Mouse (Mus musculus) small intestine, adult 2 months (tissue): ENCODE measurements around the gene Prdm2. TPM values are rescaled to one million over a fixed set of nuclear protein-coding genes. Genes with fewer than 3 reads are reported as not detected.

ENCODE experiments used
- H3K27ac ChIP-seq: fragments of 200-500 bp; 2 replicates; pipeline ENCODE4 v1.5.1; 2012; ENCODE audit warnings: low read depth, low read length, control low read depth, inconsistent platforms; ENCODE audit not compliant: insufficient read depth
- H3K27me3 ChIP-seq: fragments of 200-500 bp; 2 replicates; pipeline ENCODE4 v1.6.1; 2012; ENCODE audit warnings: mild to moderate bottlenecking, moderate library complexity, low read length, inconsistent platforms; ENCODE audit not compliant: control insufficient read depth, insufficient read depth
- H3K36me3 ChIP-seq: fragments of 200-500 bp; 2 replicates; pipeline ENCODE4 v1.6.1; 2012; ENCODE audit warnings: mild to moderate bottlenecking, low read length, control low read depth, inconsistent platforms; ENCODE audit not compliant: control insufficient read depth, insufficient read depth
- H3K4me1 ChIP-seq: fragments of 200-500 bp; 2 replicates; pipeline ENCODE4 v1.6.1; 2012; ENCODE audit warnings: low read length, inconsistent platforms, mixed read lengths; ENCODE audit not compliant: control insufficient read depth, insufficient read depth, insufficient read length
- H3K4me3 ChIP-seq: fragments of 200-500 bp; 2 replicates; pipeline ENCODE4 v1.5.1; 2012; ENCODE audit warnings: low read depth, mild to moderate bottlenecking, control low read depth, inconsistent platforms, low read length, moderate library complexity
- CTCF ChIP-seq: fragments of 200-500 bp; IDR thresholded peaks from 2 replicates; pipeline ENCODE4 v1.5.1; 2012; ENCODE audit warnings: low read depth, mild to moderate bottlenecking, control low read depth, inconsistent platforms, low read length, moderate library complexity, mixed read lengths; ENCODE audit not compliant: insufficient replicate concordance, insufficient read length; ENCODE audit errors: extremely low read depth
- POLR2A ChIP-seq: fragments of 200-500 bp; IDR thresholded peaks from 2 replicates; pipeline ENCODE4 v1.6.1; 2012; ENCODE audit warnings: low read depth, mild to moderate bottlenecking, control low read depth, inconsistent platforms, low read length, moderate library complexity
- WGBS: fragments of 180-500 bp; shearing (Covaris S2); methylation state at CpG from one replicate; pipeline ENCODE4 v1.1.7; 2018; 5-methylcytosine and 5-hydroxymethylcytosine counted together
- polyA plus RNA-seq: library from polyadenylated mRNA; depleted of rRNA; stranded (reverse); fragments of >200 nt; gene quantifications from 2 replicates; pipeline ENCODE4 v1.2.3, GENCODE M21; 2012

The Prdm2 gene
- polyA plus RNA-seq, 1 experiment: 12.3 TPM

GRCm38 (mm10) chr4:143170290-143170689 is 42.5 kb downstream of the Prdm2 start:
- no peak overlapping the region for H3K27ac ChIP-seq
- WGBS: 94% methylated on average over 2 of the region's 2 CpGs
- H3K27me3 ChIP-seq: no peaks in the 10 kb centered on the region
- H3K4me1 ChIP-seq: no peaks in the 10 kb centered on the region
- peaks cover 8% of the 10 kb centered on the region; the same call in 1 of the 2 replicates for H3K36me3 ChIP-seq
- no peak overlapping the region for H3K4me3 ChIP-seq
- TF ChIP-seq CTCF: no peak
- TF ChIP-seq POLR2A: no peak

GRCm38 (mm10) chr4:143168093-143168492 is 44.7 kb downstream of the Prdm2 start:
- H3K4me1 ChIP-seq: no peaks in the 10 kb centered on the region
- no peak overlapping the region for H3K27ac ChIP-seq
- 76% methylated on average over 3 of the region's 3 CpGs for WGBS
- TF ChIP-seq CTCF (no peak), POLR2A (no peak)
- H3K27me3 ChIP-seq: no peaks in the 10 kb centered on the region
- no peak overlapping the region for H3K4me3 ChIP-seq
- H3K36me3 ChIP-seq: peaks cover 8% of the 10 kb centered on the region; the same call in 1 of the 2 replicates

GRCm38 (mm10) chr4:143161619-143162479 is 50.9 kb downstream of the Prdm2 start:
- WGBS: under 1% methylated on average over 102 of the region's 102 CpGs
- no peaks in the 10 kb centered on the region for H3K36me3 ChIP-seq
- H3K4me1 ChIP-seq: peaks cover 22% of the 10 kb centered on the region
- peak overlapping the region; percentile 89 for H3K4me3 ChIP-seq
- H3K27me3 ChIP-seq: no peaks in the 10 kb centered on the region
- peak overlapping the region; percentile 98 for H3K27ac ChIP-seq
- no peak for TF ChIP-seq CTCF
- peak; percentile 93 for TF ChIP-seq POLR2A

- Histone ChIP-seq H3K4me3 (no peak overlapping the region), H3K27ac (peak overlapping the region; percentile 98; the same call in 1 of the 2 replicates), H3K27me3 (no peaks in the 10 kb centered on the region), H3K36me3 (no peaks in the 10 kb centered on the region), H3K4me1 (peaks cover 22% of the 10 kb centered on the region)
- no peak for TF ChIP-seq POLR2A
- no peak for TF ChIP-seq CTCF
- 27% methylated on average over 3 of the region's 3 CpGs for WGBS
Observed at GRCm38 (mm10) chr4:143160826-143161225, 52.0 kb downstream of the Prdm2 start.

DNA sequence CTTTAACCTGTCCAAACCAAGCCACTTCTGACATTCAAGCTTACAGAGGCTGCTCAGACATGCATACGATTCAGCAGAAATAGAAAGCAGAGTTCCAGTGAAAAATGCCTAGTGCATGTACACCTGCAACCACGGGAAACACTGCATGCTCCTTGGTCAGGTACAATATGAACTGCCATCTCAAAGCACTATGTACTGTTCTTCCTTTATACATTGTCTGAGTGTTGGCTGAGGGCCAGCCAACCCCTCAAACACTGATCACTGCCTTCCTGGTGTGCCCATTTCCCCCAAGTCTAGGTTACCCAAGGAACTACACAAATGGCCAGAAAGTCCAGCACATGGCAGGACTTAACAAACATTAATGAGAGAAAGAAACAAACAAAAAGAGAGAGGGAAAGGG is 53.5 kb downstream of the Prdm2 start:
- Histone ChIP-seq H3K27me3 (no peaks in the 10 kb centered on the region), H3K4me3 (no peak overlapping the region), H3K4me1 (peaks cover 25% of the 10 kb centered on the region), H3K27ac (no peak overlapping the region), H3K36me3 (no peaks in the 10 kb centered on the region)
- TF ChIP-seq POLR2A (no peak), CTCF (no peak)
- 26% methylated on average over 2 of the region's 2 CpGs for WGBS

DNA sequence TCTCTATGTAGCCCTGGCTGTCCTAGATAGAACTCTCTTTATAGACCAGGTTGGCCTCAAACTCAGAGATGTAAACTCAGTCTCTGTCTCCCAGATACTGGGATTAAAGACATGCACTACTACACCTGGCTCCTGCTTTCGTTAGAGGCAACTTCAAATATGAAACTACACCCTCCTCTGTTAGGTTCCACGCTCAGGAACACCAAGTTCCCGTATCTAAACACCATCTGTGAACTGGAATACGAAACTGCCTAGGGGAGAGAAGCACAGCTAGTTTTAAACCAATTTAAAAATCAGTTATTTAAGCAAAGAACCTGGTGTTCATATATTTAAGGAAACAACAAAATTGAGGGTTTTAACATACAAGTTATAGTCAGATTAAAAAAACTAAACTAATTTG is 56.9 kb downstream of the Prdm2 start:
- Histone ChIP-seq H3K4me1 (peaks cover 22% of the 10 kb centered on the region; the same call in 1 of the 2 replicates), H3K4me3 (no peak overlapping the region), H3K27me3 (no peaks in the 10 kb centered on the region), H3K36me3 (no peaks in the 10 kb centered on the region), H3K27ac (no peak overlapping the region)
- no peak for TF ChIP-seq CTCF
- TF ChIP-seq POLR2A: no peak
- WGBS: 50% methylated on average over 4 of the region's 4 CpGs

GRCm38 (mm10) chr4:143155036-143155435 is 57.8 kb downstream of the Prdm2 start:
- Histone ChIP-seq H3K27ac (no peak overlapping the region), H3K4me3 (no peak overlapping the region), H3K4me1 (peaks cover 22% of the 10 kb centered on the region; the same call in 1 of the 2 replicates), H3K27me3 (no peaks in the 10 kb centered on the region), H3K36me3 (no peaks in the 10 kb centered on the region)
- 57% methylated on average over 4 of the region's 4 CpGs for WGBS
- TF ChIP-seq POLR2A: no peak
- no peak for TF ChIP-seq CTCF

- no peak for TF ChIP-seq CTCF
- no peak for TF ChIP-seq POLR2A
- H3K27me3 ChIP-seq: no peaks in the 10 kb centered on the region
Observed at GRCm38 (mm10) chr4:143154571-143154970, 58.2 kb downstream of the Prdm2 start.

More at GRCm38 (mm10) chr4:143154571-143154970, 58.2 kb downstream of the Prdm2 start:
- Histone ChIP-seq H3K4me3 (no peak overlapping the region), H3K36me3 (no peaks in the 10 kb centered on the region), H3K4me1 (peaks cover 20% of the 10 kb centered on the region; the same call in 1 of the 2 replicates), H3K27ac (no peak overlapping the region)
- 40% methylated on average over 6 of the region's 6 CpGs for WGBS
